Mouse (Mus musculus) R1 (cell line): ENCODE measurements around the gene Dkkl1.
A peak's percentile ranks its signal among the peaks of the same experiment; 100 is the strongest.
"Not testable (repeated sequence)": the region's sequence is repeated elsewhere in the genome, so short reads cannot be mapped to it uniquely, and the experiment has no call there.

ENCODE experiments used
- DNase-seq: peaks from one replicate; pipeline ENCODE4 v3.0.0-alpha.2; 2018; ENCODE audit warnings: low read depth, low spot score

Gene Dkkl1

GRCm38 (mm10) chr7:45211851-45212251 lies at the start of gene Dkkl1:
Gene Dkkl1, minus strand, starts transcription at chr7:45212147.
- peak; percentile 87 for DNase-seq

GRCm38 (mm10) chr7:45259281-45259680 lies 47.3 kb upstream of the Dkkl1 start:
- DNase-seq, result no peak

DNA sequence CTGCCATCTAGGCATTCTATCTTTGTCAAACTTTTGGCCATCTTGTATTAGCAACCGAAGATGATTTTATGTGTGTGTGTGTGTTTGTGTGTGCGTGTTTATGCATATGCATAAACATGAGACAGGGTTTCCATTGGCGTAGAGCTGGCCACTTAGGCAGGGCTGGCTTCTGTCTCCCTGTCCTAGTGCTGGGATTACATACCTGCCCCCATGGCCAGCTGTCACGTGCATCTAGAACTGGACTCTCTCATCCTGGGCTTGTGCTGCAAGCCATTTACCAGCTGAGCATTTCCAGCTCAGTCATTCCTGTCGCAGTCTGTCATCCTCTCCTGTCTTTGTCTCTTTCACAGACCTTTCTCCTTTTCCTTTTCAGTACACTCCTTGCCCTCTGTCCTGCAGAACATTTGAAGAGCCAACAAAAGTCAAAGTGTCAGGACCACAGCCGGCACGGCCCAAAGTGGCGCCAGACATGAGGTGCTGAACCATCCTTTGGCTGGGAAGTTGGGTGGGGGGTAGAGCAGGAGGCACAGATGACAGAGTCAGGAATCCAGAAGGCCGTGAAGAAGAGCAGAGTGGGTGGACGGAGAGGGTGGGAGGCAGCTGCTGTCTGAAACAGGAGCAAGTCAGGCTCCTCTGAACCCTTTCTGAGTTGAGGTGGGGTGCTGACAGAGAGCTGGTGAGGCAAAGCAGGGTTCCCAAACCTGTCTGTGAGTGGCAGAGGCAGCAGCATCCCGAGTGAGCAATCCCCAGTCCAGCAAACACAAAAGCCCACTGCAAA lies 45.3 kb upstream of the Dkkl1 start:
- no peak for DNase-seq

- not testable (repeated sequence) for DNase-seq
These were observed 43.9 kb upstream of the Dkkl1 start for GRCm38 (mm10) chr7:45255822-45256221.

DNA sequence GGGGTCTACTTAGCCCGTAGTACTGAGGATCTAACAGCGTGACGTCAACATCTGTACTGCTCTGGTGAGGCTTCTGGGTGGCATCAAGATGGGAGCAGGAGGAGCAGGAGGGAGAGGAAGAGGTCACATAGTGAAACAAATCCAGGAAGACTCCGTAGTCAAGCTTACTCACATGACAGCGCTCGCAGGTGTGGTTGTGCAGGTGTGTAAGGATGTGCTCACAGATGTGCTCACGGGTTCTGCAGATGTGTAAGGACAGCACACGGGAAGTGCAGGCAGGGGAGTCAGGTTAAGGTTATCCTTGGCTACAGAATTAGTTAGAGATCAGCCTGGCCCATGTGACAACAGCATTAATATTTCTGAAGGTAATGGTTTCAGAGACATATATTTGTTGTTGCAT lies 41.9 kb upstream of the Dkkl1 start:
- DNase-seq, result no peak

DNA sequence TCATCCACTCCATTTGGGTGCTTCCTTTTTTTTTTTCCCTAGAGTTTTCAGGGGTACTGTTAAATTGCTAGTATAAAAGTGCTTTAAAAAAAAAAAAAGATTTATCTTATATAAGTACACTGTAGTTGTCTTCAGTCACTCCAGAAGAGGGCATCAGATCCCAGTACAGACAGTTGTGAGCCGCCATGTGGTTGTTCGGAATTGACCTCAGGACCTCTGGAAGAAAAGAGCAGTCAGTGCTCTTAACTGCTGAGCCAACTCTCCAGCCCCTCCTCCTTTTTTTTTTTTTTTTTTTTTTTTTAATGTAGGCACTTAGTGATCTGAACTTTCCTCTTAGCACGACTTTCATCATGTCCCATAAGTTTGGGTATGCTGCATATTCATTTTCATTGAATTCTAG lies 35.7 kb upstream of the Dkkl1 start:
- peak; percentile 79 for DNase-seq

DNA sequence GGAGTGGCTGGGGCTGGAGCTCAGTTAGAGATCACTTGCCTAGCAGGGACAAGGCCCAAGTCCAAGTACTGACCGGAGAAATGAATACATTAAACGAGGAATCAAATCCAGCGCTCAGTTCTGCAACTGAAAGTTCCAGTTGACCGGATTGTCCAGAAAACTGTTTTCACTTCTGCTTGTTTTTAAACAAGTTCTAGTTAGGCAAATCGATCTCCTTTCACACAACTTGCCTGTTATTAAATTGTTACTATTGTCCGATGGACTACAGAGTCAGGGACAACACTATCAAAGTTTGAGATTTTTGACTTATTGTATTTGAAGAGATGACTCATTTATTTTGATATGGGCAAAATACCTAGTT lies 29.4 kb upstream of the Dkkl1 start:
- no peak for DNase-seq

DNA sequence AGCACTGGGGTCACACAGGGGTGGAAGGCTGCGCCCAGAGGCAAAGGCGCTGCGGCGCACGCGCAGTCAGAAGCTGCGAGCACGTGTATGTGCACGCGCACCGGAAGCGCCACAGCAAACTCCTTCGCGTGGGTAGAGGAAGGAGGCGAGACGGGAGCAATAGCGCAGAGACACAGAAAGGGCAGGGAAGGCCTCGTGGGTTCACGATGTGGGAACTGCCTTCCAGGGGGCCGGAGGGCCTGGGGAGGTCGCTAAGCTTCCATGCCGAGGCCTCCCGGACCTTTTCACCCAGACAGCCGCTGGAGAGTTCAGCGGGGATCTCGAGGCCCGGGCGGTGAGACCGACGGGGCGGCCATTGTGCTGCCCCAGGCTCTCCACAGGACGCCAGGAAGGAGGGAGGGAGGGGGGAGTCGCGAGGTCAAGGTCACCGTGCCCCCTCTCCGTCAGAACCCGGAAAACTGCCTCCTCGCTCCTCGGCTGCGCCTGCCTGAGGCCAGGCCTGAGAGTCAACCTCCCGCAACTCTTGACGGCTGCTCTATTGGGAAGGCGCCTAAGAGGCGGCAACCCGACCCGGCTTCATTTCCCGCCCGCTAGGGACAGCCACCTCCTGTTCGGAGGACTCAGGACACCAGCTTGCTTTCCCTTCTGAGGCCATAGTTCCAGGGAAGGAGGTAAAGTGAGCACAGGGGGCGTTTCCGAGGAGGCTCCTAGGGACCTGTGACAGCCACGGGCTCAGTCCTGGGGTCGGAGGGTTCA lies 28.9 kb upstream of the Dkkl1 start, which contains the start of gene Slc6a16:
Gene Slc6a16 (plus strand): TSS at position 453 of the 756 bp plus-strand sequence.
- peak; percentile 96 for DNase-seq

DNA sequence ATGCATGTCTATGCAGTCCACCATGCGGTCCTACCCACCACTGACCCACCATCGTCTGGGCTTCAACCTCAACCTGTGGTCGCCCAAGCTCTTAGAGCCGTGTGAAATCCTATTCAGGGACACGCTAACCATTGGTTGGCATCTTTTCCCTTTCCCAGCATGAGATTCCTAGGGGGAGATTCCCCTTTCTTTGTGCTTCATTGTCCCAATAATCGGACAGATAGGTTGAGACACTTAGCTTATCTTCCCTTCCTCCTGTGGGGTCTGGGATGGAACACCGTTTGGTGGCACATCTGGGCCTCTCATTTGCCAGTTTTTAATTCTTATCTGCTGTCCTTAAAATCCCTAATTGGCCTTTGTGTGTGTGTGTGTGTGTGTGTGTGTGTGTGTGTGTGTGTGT lies 28.2 kb upstream of the Dkkl1 start:
- DNase-seq, result peak; percentile 54

- peak; percentile 73 for DNase-seq
These were observed 27.0 kb upstream of the Dkkl1 start, which contains the start of gene Cd37 for GRCm38 (mm10) chr7:45238723-45239496. Gene Cd37, minus strand, starts transcription at chr7:45239115.

- DNase-seq, result no peak
These were observed 26.1 kb upstream of the Dkkl1 start for GRCm38 (mm10) chr7:45237747-45238699.

DNA sequence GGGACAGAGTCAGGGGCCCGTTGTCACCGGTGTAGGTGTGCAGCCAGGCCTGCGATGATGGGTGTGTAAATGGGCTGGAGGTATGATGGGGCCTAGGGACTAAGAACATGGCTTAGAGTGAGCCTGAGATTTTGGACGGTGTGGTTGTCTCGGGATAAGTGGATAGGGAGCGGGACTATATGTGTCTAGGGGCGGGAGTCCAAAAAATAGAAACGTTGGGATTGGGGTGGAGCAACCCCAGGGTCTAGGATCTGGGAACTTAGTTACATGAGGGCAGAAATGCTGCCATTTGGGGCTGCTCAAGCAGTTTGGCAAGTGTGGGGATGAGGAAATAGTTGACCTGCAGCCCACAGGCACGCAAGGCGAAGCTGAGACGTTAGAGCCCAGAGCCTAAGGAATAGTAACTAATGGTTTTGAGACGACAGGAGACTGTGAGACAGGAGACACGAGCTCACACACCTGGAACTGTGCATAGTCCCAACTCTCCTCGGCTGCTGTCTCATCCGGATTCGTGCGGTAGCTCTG lies 23.8 kb upstream of the Dkkl1 start:
- peak; percentile 76 for DNase-seq

- DNase-seq, result peak; percentile 94
These were observed 23.1 kb upstream of the Dkkl1 start for GRCm38 (mm10) chr7:45234922-45235571.

- DNase-seq, result peak; percentile 91
These were observed 22.4 kb upstream of the Dkkl1 start for GRCm38 (mm10) chr7:45234333-45234841.

DNA sequence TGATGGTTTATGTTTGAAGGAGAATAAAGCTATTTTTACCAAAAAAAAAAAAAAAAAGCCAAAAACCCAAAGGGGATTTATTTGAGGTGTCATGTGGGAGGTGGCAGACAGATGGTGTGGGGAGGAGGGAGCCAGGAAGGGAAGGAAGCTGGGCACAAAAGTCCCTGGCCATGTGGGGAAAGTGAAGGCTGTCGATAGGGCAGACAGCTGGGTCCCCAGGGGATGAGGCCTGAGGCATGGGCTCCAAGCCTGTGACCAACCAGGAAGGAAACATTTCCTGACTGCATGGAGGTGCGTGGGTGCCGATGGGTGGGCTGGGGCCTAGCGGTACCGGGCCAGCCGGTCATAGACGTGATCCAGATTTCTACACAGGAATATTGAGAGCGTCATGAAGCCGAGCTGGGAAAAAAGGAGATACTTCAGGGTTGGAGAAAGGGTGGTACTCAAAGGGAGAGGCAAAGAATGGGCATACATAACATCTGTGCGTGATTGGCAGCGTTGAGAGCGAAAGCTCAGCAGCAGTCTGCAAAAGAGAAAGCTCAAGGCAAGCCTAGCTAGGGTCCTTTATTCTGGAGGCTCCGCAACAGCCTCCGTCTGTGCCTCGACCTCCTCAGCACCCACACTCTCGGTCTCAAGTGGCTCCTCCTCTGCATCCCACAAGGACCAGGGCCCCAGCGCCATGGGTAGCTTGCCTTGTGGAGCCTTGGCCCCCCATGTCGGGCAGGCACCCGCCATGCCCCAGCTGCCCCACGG lies 21.8 kb upstream of the Dkkl1 start:
- DNase-seq, result peak; percentile 42

- no peak for DNase-seq
These were observed 20.9 kb upstream of the Dkkl1 start for GRCm38 (mm10) chr7:45232716-45233465.

- DNase-seq, result no peak
These were observed 20.0 kb upstream of the Dkkl1 start for GRCm38 (mm10) chr7:45231941-45232340.

- DNase-seq, result no peak
These were observed 19.2 kb upstream of the Dkkl1 start for GRCm38 (mm10) chr7:45231192-45231591.
